Mouse (Mus musculus) left cerebral cortex, postnatal 4 days (tissue): ENCODE data around the gene E130116L18Rik. TPM values are rescaled to one million over a fixed set of nuclear protein-coding genes. Genes with fewer than 3 reads are reported as not detected.
"Not testable (repeated sequence)": the region's sequence is repeated elsewhere in the genome, so short reads cannot be mapped to it uniquely, and the experiment has no call there.

Experiments used
- DNase-seq: peaks from one replicate; pipeline ENCODE4 v3.0.0-alpha.2; 2022
- intact Hi-C: fragments of 180-260 bp; cut with DNase I; formaldehyde crosslinking; loops from one replicate; pipeline ENCODE4 v1.15.1; 2025
- total RNA-seq, 2 experiments: library from RNA; stranded (reverse); gene quantifications; 2 replicates each; pipeline ENCODE4 v1.2.3; 2021

E130116L18Rik gene
- not detected for total RNA-seq

GRCm38 (mm10) chr5:25222752-25223702 lies at the start of gene E130116L18Rik:
TSS of gene E130116L18Rik (minus strand) at chr5:25223153.
- intact Hi-C loops = no loop called here
- DNase-seq = peak; percentile 91

GRCm38 (mm10) chr5:25268258-25268888 lies 45.4 kb upstream of the E130116L18Rik start:
- intact Hi-C loops = no loop called here
- DNase-seq = no peak

- DNase-seq = no peak
- intact Hi-C loops = no loop called here
Observed at GRCm38 (mm10) chr5:25262266-25262665, 39.3 kb upstream of the E130116L18Rik start.

- DNase-seq = no peak
- intact Hi-C loops = no loop called here
Observed at GRCm38 (mm10) chr5:25261452-25261851, 38.5 kb upstream of the E130116L18Rik start.

GRCm38 (mm10) chr5:25256686-25257085 lies 33.7 kb upstream of the E130116L18Rik start:
- DNase-seq = no peak
- intact Hi-C loops = no loop called here

GRCm38 (mm10) chr5:25254491-25254890 lies 31.5 kb upstream of the E130116L18Rik start:
- no peak for DNase-seq
- intact Hi-C loops = no loop called here

- intact Hi-C loops = no loop called here
- no peak for DNase-seq
Observed at GRCm38 (mm10) chr5:25252825-25253544, 30.0 kb upstream of the E130116L18Rik start.

GRCm38 (mm10) chr5:25252423-25252822 lies 29.5 kb upstream of the E130116L18Rik start:
- no peak for DNase-seq
- intact Hi-C loops = no loop called here

- no peak for DNase-seq
- intact Hi-C loops = no loop called here
Observed at GRCm38 (mm10) chr5:25247036-25247435, 24.1 kb upstream of the E130116L18Rik start.

DNA sequence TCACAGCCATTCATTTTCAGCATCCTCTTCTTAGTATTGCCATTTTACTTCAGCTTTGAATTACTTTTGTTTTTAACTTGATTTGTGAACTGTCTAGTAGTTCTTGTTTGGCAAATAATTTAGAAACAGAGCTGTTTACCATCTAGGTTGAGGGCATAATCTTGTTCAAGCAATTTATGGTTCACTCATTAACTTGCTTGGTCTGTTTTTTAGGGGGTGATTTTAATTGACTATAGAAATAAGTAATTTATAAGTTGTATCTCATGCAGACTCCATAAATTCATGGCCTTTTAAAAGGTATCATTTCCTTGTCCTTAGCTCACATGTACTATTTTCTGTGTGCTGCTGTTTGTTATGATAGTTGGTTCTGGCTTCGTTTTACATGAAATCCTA lies 23.5 kb upstream of the E130116L18Rik start:
- intact Hi-C loops = no loop called here

GRCm38 (mm10) chr5:25245806-25246472 lies 23.0 kb upstream of the E130116L18Rik start:
- intact Hi-C loops = no loop called here

More for the DNA sequence above, 23.5 kb upstream of the E130116L18Rik start:
- no peak for DNase-seq

DNA sequence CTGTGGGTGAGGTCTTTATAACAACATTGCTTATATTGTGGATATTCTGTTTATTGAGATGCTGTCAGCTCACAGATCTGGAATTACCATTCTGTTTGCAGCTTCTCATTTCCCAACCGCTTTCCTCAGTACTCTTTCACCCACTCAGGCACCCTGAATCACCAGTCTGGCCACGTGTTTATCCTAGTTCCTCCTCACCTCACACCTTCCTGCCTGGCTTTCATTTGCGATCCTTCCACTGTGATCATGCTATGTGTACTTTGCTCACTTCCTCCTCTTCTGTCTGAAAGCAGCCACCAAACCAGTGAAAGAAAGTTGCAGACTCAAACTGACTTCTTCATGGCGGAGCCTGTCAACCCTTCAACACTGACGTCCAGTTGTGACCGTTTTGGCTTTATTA lies 20.1 kb upstream of the E130116L18Rik start:
- DNase-seq = no peak
- intact Hi-C loops = no loop called here

More at GRCm38 (mm10) chr5:25245806-25246472, 23.0 kb upstream of the E130116L18Rik start:
- no peak for DNase-seq

- DNase-seq, intact Hi-C loops: not testable (repeated sequence)
Observed at GRCm38 (mm10) chr5:25224377-25224776, 1.4 kb upstream of the E130116L18Rik start.

DNA sequence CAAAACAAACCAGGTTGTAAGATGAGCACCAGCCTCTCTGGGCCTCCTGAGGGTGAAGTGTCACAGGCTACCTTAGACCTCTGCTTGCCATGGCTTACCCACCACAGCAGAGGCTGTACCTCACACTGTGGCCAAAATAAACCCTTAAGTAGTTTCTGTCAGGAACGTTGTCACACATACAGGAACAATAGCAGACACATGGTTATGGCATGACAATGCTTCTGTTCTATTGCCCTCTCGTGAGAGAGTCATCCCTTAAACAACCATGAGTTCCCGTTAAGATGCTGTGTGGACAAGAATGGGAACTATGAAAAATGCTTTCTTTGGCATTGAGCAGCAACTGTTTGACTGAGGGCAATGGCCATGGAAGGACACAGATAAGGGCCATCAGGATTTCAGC lies 1.3 kb downstream of the E130116L18Rik start, which contains the start of gene Galnt11:
Gene Galnt11, plus strand, starts transcription at position 301 of the 400 bp plus-strand sequence.
- intact Hi-C loops = no loop called here
- DNase-seq = no peak

DNA sequence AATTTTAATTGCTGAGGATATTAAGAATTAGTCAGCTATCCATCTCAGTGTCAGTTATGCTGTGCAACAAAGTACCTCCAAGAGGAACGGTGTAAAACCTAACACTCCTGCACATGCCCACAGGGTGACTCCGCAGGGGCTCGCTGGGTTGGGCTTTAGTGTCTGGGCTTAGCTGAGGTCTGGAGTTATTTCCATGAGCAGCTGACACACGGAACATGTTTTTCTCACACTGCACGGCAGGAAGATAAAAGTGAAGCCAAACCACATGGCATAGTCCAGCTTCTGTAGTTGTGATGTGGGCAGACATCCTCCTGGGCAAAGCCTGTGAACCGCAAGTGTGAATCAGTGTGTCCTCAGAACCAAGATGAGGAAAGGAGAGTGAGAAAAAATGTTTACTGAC lies 7.9 kb downstream of the E130116L18Rik start:
- peak; percentile 10 for DNase-seq
- intact Hi-C loops = no loop called here

DNA sequence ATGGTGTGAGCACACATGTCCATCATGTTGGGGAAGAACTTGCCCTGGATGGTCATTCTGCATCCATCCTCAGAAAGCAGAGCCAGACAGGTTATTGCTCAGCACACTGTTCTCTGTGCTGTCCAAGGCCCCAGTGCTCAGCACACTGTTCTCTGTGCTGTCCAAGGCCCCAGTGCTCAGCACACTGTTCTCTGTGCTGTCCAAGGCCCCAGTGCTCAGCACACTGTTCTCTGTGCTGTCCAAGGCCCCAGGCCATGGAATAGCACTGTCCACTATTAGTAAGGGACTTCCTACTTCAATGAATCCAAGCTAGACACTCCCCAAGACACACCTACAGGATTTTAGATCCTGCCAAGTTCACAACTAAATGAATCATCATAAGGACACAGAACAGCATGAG lies 9.7 kb downstream of the E130116L18Rik start:
- DNase-seq, intact Hi-C loops: not testable (repeated sequence)

GRCm38 (mm10) chr5:25211872-25212271 lies 11.1 kb downstream of the E130116L18Rik start:
- DNase-seq = no peak
- intact Hi-C loops = no loop called here

GRCm38 (mm10) chr5:25190521-25190920 lies 32.4 kb downstream of the E130116L18Rik start:
- intact Hi-C loops = no loop called here
- DNase-seq = no peak

DNA sequence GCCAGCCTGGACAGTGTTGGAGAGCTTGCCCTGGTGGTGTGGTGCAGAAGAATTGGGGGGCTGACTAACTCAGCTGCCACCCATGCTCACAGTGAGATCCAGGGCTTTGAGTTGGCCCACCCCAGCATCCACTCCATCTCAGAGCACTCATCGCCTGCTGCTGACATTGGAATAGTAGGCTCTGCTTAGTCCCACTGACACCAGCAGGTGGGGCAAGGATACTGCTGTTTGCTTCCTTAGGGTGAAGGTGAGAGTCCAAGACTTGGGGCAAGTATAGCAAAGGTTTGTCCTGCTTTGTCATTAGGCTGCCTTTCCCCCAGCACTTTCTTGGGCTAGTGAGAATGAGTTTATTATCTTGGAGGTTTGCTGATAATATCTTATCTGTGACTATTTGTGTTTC lies 34.2 kb downstream of the E130116L18Rik start:
- intact Hi-C loops = no loop called here
- DNase-seq = peak; percentile 6

- intact Hi-C loops = no loop called here
- no peak for DNase-seq
Observed at GRCm38 (mm10) chr5:25187727-25188126, 35.2 kb downstream of the E130116L18Rik start.
